ENCODE assay signal across 7 mouse cellular contexts in genomic region chr13:35967690-35968089, GRCm38 (mm10). TPM values are rescaled to one million over a fixed set of nuclear protein-coding genes. Genes with fewer than 3 reads are reported as not detected.
DNase-seq lines count a peak whose midpoint lies in the region; ATAC-seq and TF ChIP-seq lines count a peak whose summit lies in the region.

No protein-coding gene starts in this region.

- TF ChIP-seq EP300 in liver, embryonic 14.5 days (IDR thresholded peaks at IDR 0.05; ENCODE audit: low read depth) = no peak

- H3K4me2 ChIP-seq in forebrain, embryonic 16.5 days (ENCODE audit: low read length) = peak overlapping the region; percentile 100
- peak overlapping the region; percentile 53 for H3K4me2 ChIP-seq in liver, embryonic 14.5 days (ENCODE audit: low read depth)

- H3K4me1 ChIP-seq in E14TG2a.4 (replicated peaks; ENCODE audit: low read depth, low read length) = peaks cover 23% of the 10 kb centered on the region
- H3K4me1 ChIP-seq in forebrain, embryonic 16.5 days (replicated peaks; ENCODE audit: control insufficient read depth, insufficient read depth, low read length) = peaks cover 17% of the 10 kb centered on the region
- H3K4me1 ChIP-seq in liver, embryonic 14.5 days (replicated peaks; ENCODE audit: control insufficient read depth in 2 of 2, insufficient read depth in 2 of 2, low read length in 1 of 2) = no peaks in the 10 kb centered on the region

- peak; percentile 41 for DNase-seq in ES-CJ7 (ENCODE audit: low read depth, low spot score)
- DNase-seq in liver, embryonic 14.5 days (ENCODE audit: low read depth in 3 of 3, low spot score in 3 of 3) = no peak
- DNase-seq in adrenal gland, adult 2 months = no peak
- DNase-seq in left cerebral cortex, adult 8-10 months (ENCODE audit: low spot score in 2 of 2) = no peak
- no peak for DNase-seq in cerebellum, postnatal 14 days

- peaks cover 4% of the 10 kb centered on the region; the same call in 1 of the 2 replicates for H3K9me3 ChIP-seq in E14TG2a.4 (ENCODE audit: low read length)
- H3K9me3 ChIP-seq in forebrain, embryonic 16.5 days (ENCODE audit: control insufficient read depth, low read length) = no peaks in the 10 kb centered on the region
- no peaks in the 10 kb centered on the region for H3K9me3 ChIP-seq in liver, embryonic 14.5 days (ENCODE audit: control insufficient read depth, low read length)

- H3K27me3 ChIP-seq in E14TG2a.4 (ENCODE audit: insufficient read depth, low read length) = peaks cover 54% of the 10 kb centered on the region
- H3K27me3 ChIP-seq in forebrain, embryonic 16.5 days (replicated peaks; ENCODE audit: control insufficient read depth, insufficient read depth, low read length) = peaks cover 6% of the 10 kb centered on the region; the same call in 1 of the 2 replicates
- peaks cover 38% of the 10 kb centered on the region for H3K27me3 ChIP-seq in liver, embryonic 14.5 days (ENCODE audit: control insufficient read depth, insufficient read depth, low read length)

- TF ChIP-seq CTCF in E14TG2a.4 (conservative IDR thresholded peaks at IDR 0.05; ENCODE audit: low read length) = no peak
- no peak for TF ChIP-seq CTCF in liver, embryonic 14.5 days (IDR thresholded peaks at IDR 0.05; ENCODE audit: low read depth)

- H3K9ac ChIP-seq in forebrain, embryonic 16.5 days (replicated peaks; ENCODE audit: low read depth, low read length) = peak overlapping the region; percentile 68; the same call in 1 of the 2 replicates
- H3K9ac ChIP-seq in liver, embryonic 14.5 days (replicated peaks) = no peak overlapping the region

- H3K4me3 ChIP-seq in E14TG2a.4 (replicated peaks; ENCODE audit: low read length) = peak overlapping the region; percentile 82
- peak overlapping the region; percentile 68 for H3K4me3 ChIP-seq in forebrain, embryonic 16.5 days (replicated peaks; ENCODE audit: low read length)
- H3K4me3 ChIP-seq in liver, embryonic 14.5 days (ENCODE audit: insufficient read depth in 1 of 2, low read depth in 2 of 2, low read length in 2 of 2) = peak overlapping the region; percentile 29 to 46

- no peak for ATAC-seq in forebrain, embryonic 16.5 days
- no peak for ATAC-seq in liver, embryonic 14.5 days (ENCODE audit: insufficient read depth)

- H3K27ac ChIP-seq in forebrain, embryonic 16.5 days (ENCODE audit: low read length) = no peak overlapping the region
- no peak overlapping the region for H3K27ac ChIP-seq in liver, embryonic 14.5 days

- H3K36me3 ChIP-seq in E14TG2a.4 (ENCODE audit: insufficient read depth, low read length) = no peaks in the 10 kb centered on the region
- no peaks in the 10 kb centered on the region for H3K36me3 ChIP-seq in forebrain, embryonic 16.5 days (ENCODE audit: control insufficient read depth, insufficient read depth)
- H3K36me3 ChIP-seq in liver, embryonic 14.5 days (replicated peaks; ENCODE audit: control insufficient read depth, insufficient read depth, low read depth) = no peaks in the 10 kb centered on the region

- WGBS in forebrain, embryonic 16.5 days = 3% methylated on average over 14 of the region's 15 CpGs
- 8% methylated on average over 15 of the region's 15 CpGs for WGBS in liver, embryonic 14.5 days (ENCODE audit: insufficient replicate concordance)

RNA-seq across cellular contexts. Expression of gene Ppp1r3g, which starts 9.1 kb away (rescaled TPM):
- polyA plus RNA-seq in forebrain, embryonic 16.5 days (2015; fragmentation: Nextera tagmentation; extraction: Ambion mirVana) = 1.1 and 1.4 TPM in 2 replicates
- polyA plus RNA-seq in liver, embryonic 14.5 days (2012; rRNA removed) = 0.25 and 0.35 TPM in 2 replicates
- polyA plus RNA-seq in liver, embryonic 14.5 days (2014; fragmentation: Nextera tagmentation; extraction: Ambion mirVana) = 0.35 and 0.63 TPM in 2 replicates
- 1 to 10 TPM in 1 of 2 experiments, under 1 TPM in 1; 0.58 to 2.1 TPM for total RNA-seq in adrenal gland, adult 2 months (2021)
- 0.10 and 0.27 TPM in 2 replicates for polyA plus RNA-seq in adrenal gland, adult 2 months (2012; rRNA removed)
- 10 to 100 TPM in 3 of 4 experiments, 1 to 10 TPM in 1; 9.9 to 13.5 (median 11.9) TPM for total RNA-seq in left cerebral cortex, adult 8-10 months (2022)
